Mouse (Mus musculus): ENCODE data around the gene Gcc1. TPM values are rescaled to one million over a fixed set of nuclear protein-coding genes. Genes with fewer than 3 reads are reported as not detected.

The Gcc1 gene
- polyA plus RNA-seq, 1 experiment from 2014 or later, result 5.4 TPM

GRCm38 (mm10) chr6:28420865-28421264 lies 7.3 kb downstream of the Gcc1 start:
- 20% methylated on average over 13 of the region's 13 CpGs for WGBS
- peaks cover 63% of the 10 kb centered on the region for H3K4me1 ChIP-seq
- no peaks in the 10 kb centered on the region for H3K27me3 ChIP-seq (replicated peaks)
- peak overlapping the region; percentile 55 for H3K27ac ChIP-seq (replicated peaks)
- H3K9ac ChIP-seq, result peak overlapping the region; percentile 89
- no peaks in the 10 kb centered on the region for H3K9me3 ChIP-seq
- peak overlapping the region; percentile 74 for H3K4me3 ChIP-seq
- peak overlapping the region; percentile 97 for H3K4me2 ChIP-seq
- no peak for ATAC-seq (ENCODE audit: extremely low read depth, insufficient number of reproducible peaks, low FRiP score, low TSS enrichment)
- peaks cover 45% of the 10 kb centered on the region for H3K36me3 ChIP-seq

- Histone ChIP-seq H3K27me3 (replicated peaks) (no peaks in the 10 kb centered on the region), H3K4me2 (peak overlapping the region; percentile 97), H3K4me3 (peak overlapping the region; percentile 74), H3K9me3 (no peaks in the 10 kb centered on the region), H3K27ac (replicated peaks) (no peak overlapping the region), H3K4me1 (peaks cover 58% of the 10 kb centered on the region), H3K36me3 (peaks cover 45% of the 10 kb centered on the region), H3K9ac (peak overlapping the region; percentile 89)
- no peak for ATAC-seq (ENCODE audit: extremely low read depth, insufficient number of reproducible peaks, low FRiP score, low TSS enrichment)
- WGBS, result 74% methylated on average over 17 of the region's 17 CpGs
Observed at GRCm38 (mm10) chr6:28420361-28420760, 7.8 kb downstream of the Gcc1 start.

GRCm38 (mm10) chr6:28419673-28420072 lies 8.5 kb downstream of the Gcc1 start:
- peaks cover 51% of the 10 kb centered on the region for H3K4me1 ChIP-seq
- H3K36me3 ChIP-seq, result peaks cover 47% of the 10 kb centered on the region
- H3K4me2 ChIP-seq, result peak overlapping the region; percentile 97
- no peak for ATAC-seq (ENCODE audit: extremely low read depth, insufficient number of reproducible peaks, low FRiP score, low TSS enrichment)
- H3K4me3 ChIP-seq, result 0 out of 2 replicates have a peak overlapping the region, but pooled peaks have one; percentile 74
- no peaks in the 10 kb centered on the region for H3K9me3 ChIP-seq
- no peak overlapping the region for H3K27ac ChIP-seq (replicated peaks)
- H3K27me3 ChIP-seq (replicated peaks), result no peaks in the 10 kb centered on the region
- 60% methylated on average over 2 of the region's 2 CpGs for WGBS
- H3K9ac ChIP-seq, result peak overlapping the region; percentile 54; the same call in 1 of the 2 replicates

GRCm38 (mm10) chr6:28418449-28418848 lies 9.7 kb downstream of the Gcc1 start:
- H3K4me3 ChIP-seq, result no peak overlapping the region
- H3K27ac ChIP-seq (replicated peaks), result no peak overlapping the region; the same call in 1 of the 2 replicates
- H3K4me2 ChIP-seq, result no peak overlapping the region
- H3K9ac ChIP-seq, result no peak overlapping the region
- H3K9me3 ChIP-seq, result no peaks in the 10 kb centered on the region
- 82% methylated on average over 14 of the region's 14 CpGs for WGBS
- peaks cover 48% of the 10 kb centered on the region for H3K36me3 ChIP-seq
- H3K27me3 ChIP-seq (replicated peaks), result no peaks in the 10 kb centered on the region
- ATAC-seq (ENCODE audit: extremely low read depth, insufficient number of reproducible peaks, low FRiP score, low TSS enrichment), result no peak
- peaks cover 45% of the 10 kb centered on the region for H3K4me1 ChIP-seq

- Histone ChIP-seq H3K9me3 (no peaks in the 10 kb centered on the region), H3K9ac (no peak overlapping the region), H3K4me2 (no peak overlapping the region), H3K4me1 (peaks cover 41% of the 10 kb centered on the region), H3K36me3 (peaks cover 48% of the 10 kb centered on the region), H3K27me3 (replicated peaks) (no peaks in the 10 kb centered on the region), H3K27ac (replicated peaks) (peak overlapping the region; percentile 53; the same call in 1 of the 2 replicates), H3K4me3 (no peak overlapping the region)
- no peak for ATAC-seq (ENCODE audit: extremely low read depth, insufficient number of reproducible peaks, low FRiP score, low TSS enrichment)
- 65% methylated on average over 4 of the region's 4 CpGs for WGBS
Observed at GRCm38 (mm10) chr6:28416981-28417380, 11.2 kb downstream of the Gcc1 start.

GRCm38 (mm10) chr6:28411236-28411635 lies 17.0 kb downstream of the Gcc1 start:
- no peak for ATAC-seq (ENCODE audit: extremely low read depth, insufficient number of reproducible peaks, low FRiP score, low TSS enrichment)
- no peak overlapping the region for H3K4me2 ChIP-seq
- H3K4me3 ChIP-seq, result no peak overlapping the region
- H3K4me1 ChIP-seq, result no peaks in the 10 kb centered on the region
- no peaks in the 10 kb centered on the region for H3K27me3 ChIP-seq (replicated peaks)
- H3K9ac ChIP-seq, result no peak overlapping the region
- H3K36me3 ChIP-seq, result peaks cover 17% of the 10 kb centered on the region
- H3K9me3 ChIP-seq, result no peaks in the 10 kb centered on the region
- no peak overlapping the region for H3K27ac ChIP-seq (replicated peaks)
- WGBS, result 70% methylated on average over 2 of the region's 2 CpGs

GRCm38 (mm10) chr6:28410053-28410452 lies 18.1 kb downstream of the Gcc1 start:
- no peak overlapping the region for H3K27ac ChIP-seq (replicated peaks)
- no peak overlapping the region for H3K4me3 ChIP-seq
- no peak overlapping the region for H3K4me2 ChIP-seq
- H3K9ac ChIP-seq, result no peak overlapping the region
- H3K4me1 ChIP-seq, result no peaks in the 10 kb centered on the region
- H3K27me3 ChIP-seq (replicated peaks), result no peaks in the 10 kb centered on the region
- no peaks in the 10 kb centered on the region for H3K9me3 ChIP-seq
- no peak for ATAC-seq (ENCODE audit: extremely low read depth, insufficient number of reproducible peaks, low FRiP score, low TSS enrichment)
- H3K36me3 ChIP-seq, result peaks cover 5% of the 10 kb centered on the region
- WGBS, result 65% methylated on average over 9 of the region's 9 CpGs

GRCm38 (mm10) chr6:28399791-28400190 lies 28.4 kb downstream of the Gcc1 start:
- H3K36me3 ChIP-seq, result no peaks in the 10 kb centered on the region
- 77% methylated on average over 4 of the region's 4 CpGs for WGBS
- H3K27ac ChIP-seq (replicated peaks), result no peak overlapping the region
- peaks cover 9% of the 10 kb centered on the region; the same call in 1 of the 2 replicates for H3K4me1 ChIP-seq
- peaks cover 11% of the 10 kb centered on the region for H3K9me3 ChIP-seq
- no peak for ATAC-seq (ENCODE audit: extremely low read depth, insufficient number of reproducible peaks, low FRiP score, low TSS enrichment)
- H3K4me3 ChIP-seq, result no peak overlapping the region
- no peak overlapping the region for H3K4me2 ChIP-seq
- H3K9ac ChIP-seq, result no peak overlapping the region
- peaks cover 56% of the 10 kb centered on the region for H3K27me3 ChIP-seq (replicated peaks)

GRCm38 (mm10) chr6:28398726-28399125 lies 29.5 kb downstream of the Gcc1 start:
- H3K4me1 ChIP-seq, result peaks cover 9% of the 10 kb centered on the region; the same call in 1 of the 2 replicates
- no peaks in the 10 kb centered on the region for H3K36me3 ChIP-seq
- 78% methylated on average over 3 of the region's 3 CpGs for WGBS
- peaks cover 7% of the 10 kb centered on the region for H3K9me3 ChIP-seq
- no peak overlapping the region for H3K9ac ChIP-seq
- H3K4me2 ChIP-seq, result no peak overlapping the region
- ATAC-seq (ENCODE audit: extremely low read depth, insufficient number of reproducible peaks, low FRiP score, low TSS enrichment), result no peak
- H3K27ac ChIP-seq (replicated peaks), result no peak overlapping the region
- H3K4me3 ChIP-seq, result no peak overlapping the region
- H3K27me3 ChIP-seq (replicated peaks), result peaks cover 62% of the 10 kb centered on the region

- peak within 1 kb of the TSS; percentile 73 for H3K9ac ChIP-seq
- WGBS, result 1% methylated on average over 33 of the region's 33 CpGs
- H3K4me2 ChIP-seq, result peak within 1 kb of the TSS; percentile 88
- peaks cover 9% of the 10 kb centered on the region; the same call in 1 of the 2 replicates for H3K4me1 ChIP-seq
- H3K9me3 ChIP-seq, result peaks cover 6% of the 10 kb centered on the region
- H3K27ac ChIP-seq (replicated peaks), result no peak within 1 kb of the TSS
- no peaks in the 10 kb centered on the region for H3K36me3 ChIP-seq
- peak within 1 kb of the TSS; percentile 54 for H3K4me3 ChIP-seq
- peaks cover 64% of the 10 kb centered on the region for H3K27me3 ChIP-seq (replicated peaks)
- no peak for ATAC-seq (ENCODE audit: extremely low read depth, insufficient number of reproducible peaks, low FRiP score, low TSS enrichment)
Observed at GRCm38 (mm10) chr6:28397681-28398203, 30.4 kb downstream of the Gcc1 start, which contains the start of gene Zfp800. Zfp800 (minus strand) TSS chr6:28398005.

GRCm38 (mm10) chr6:28396853-28397457 lies 31.2 kb downstream of the Gcc1 start:
- H3K4me3 ChIP-seq, result peak overlapping the region; percentile 54
- H3K27ac ChIP-seq (replicated peaks), result no peak overlapping the region
- H3K27me3 ChIP-seq (replicated peaks), result peaks cover 64% of the 10 kb centered on the region
- no peaks in the 10 kb centered on the region for H3K36me3 ChIP-seq
- peak overlapping the region; percentile 88 for H3K4me2 ChIP-seq
- ATAC-seq (ENCODE audit: extremely low read depth, insufficient number of reproducible peaks, low FRiP score, low TSS enrichment), result no peak
- WGBS, result 4% methylated on average over 19 of the region's 19 CpGs
- H3K9ac ChIP-seq, result peak overlapping the region; percentile 73
- peaks cover 9% of the 10 kb centered on the region; the same call in 1 of the 2 replicates for H3K4me1 ChIP-seq
- peaks cover 6% of the 10 kb centered on the region for H3K9me3 ChIP-seq
